Mouse (Mus musculus) midbrain, embryonic 11.5 days (tissue): Measurements from ENCODE around the gene Ptpn23. TPM values are rescaled to one million over a fixed set of nuclear protein-coding genes. Genes with fewer than 3 reads are reported as not detected.
A peak's percentile ranks its signal among the peaks of the same experiment; 100 is the strongest.

Experiments
- ATAC-seq: fragments of 200-750 bp; cut with Nextera tagmentation; 2 replicates; pipeline ENCODE4 v1.8.0; 2017; ENCODE audit warnings: moderate TSS enrichment, moderate library complexity; ENCODE audit not compliant: low FRiP score
- DNase-seq: peaks from one replicate; pipeline ENCODE4 v3.0.0; 2015; ENCODE audit warnings: low spot score; ENCODE audit errors: missing footprints
- H3K27ac ChIP-seq: fragments of 300-500 bp; sonication (generic); 2 replicates; pipeline ENCODE4 v1.5.1; 2014; ENCODE audit warnings: low read depth, low read length
- H3K27me3 ChIP-seq: fragments of 300-500 bp; sonication (generic); 2 replicates; pipeline ENCODE4 v1.6.1; 2014; ENCODE audit warnings: mild to moderate bottlenecking, low read length, moderate library complexity, mixed read lengths; ENCODE audit not compliant: control insufficient read depth, insufficient read depth
- H3K36me3 ChIP-seq: fragments of 300-500 bp; sonication (generic); 2 replicates; pipeline ENCODE4 v1.6.1; 2014; ENCODE audit warnings: mild to moderate bottlenecking, low read length, moderate library complexity, mixed read lengths; ENCODE audit not compliant: control insufficient read depth, insufficient read depth
- H3K4me1 ChIP-seq: fragments of 300-500 bp; sonication (generic); 2 replicates; pipeline ENCODE4 v1.6.1; 2014; ENCODE audit warnings: low read length; ENCODE audit not compliant: control insufficient read depth, insufficient read depth
- H3K4me2 ChIP-seq: fragments of 300-500 bp; sonication (generic); 2 replicates; pipeline ENCODE4 v1.6.1; 2014; ENCODE audit warnings: mild to moderate bottlenecking, moderate library complexity
- H3K4me3 ChIP-seq: fragments of 300-500 bp; sonication (generic); 2 replicates; pipeline ENCODE4 v1.5.1; 2014; ENCODE audit warnings: low read depth, low read length
- H3K9ac ChIP-seq: fragments of 300-500 bp; sonication (generic); 2 replicates; pipeline ENCODE4 v1.6.1; 2014; ENCODE audit warnings: low read length
- H3K9me3 ChIP-seq: fragments of 300-500 bp; sonication (generic); 2 replicates; pipeline ENCODE4 v1.6.1; 2016; ENCODE audit warnings: low read length; ENCODE audit not compliant: control insufficient read depth
- WGBS: fragments of 180-500 bp; shearing (Covaris S2); extraction: QIAGEN DNeasy Blood & Tissue Kit; methylation state at CpG from one replicate; pipeline ENCODE4 v1.1.7; 2014; 5-methylcytosine and 5-hydroxymethylcytosine counted together
- polyA plus RNA-seq: library from polyadenylated mRNA; unstranded; fragments of >200 nt; fragmentation: Nextera tagmentation; extraction: Ambion mirVana; gene quantifications from 2 replicates; pipeline ENCODE4 v1.2.1, GENCODE M21; 2014

The Ptpn23 gene
- 12.9 and 13.8 TPM in 2 replicates for polyA plus RNA-seq

DNA sequence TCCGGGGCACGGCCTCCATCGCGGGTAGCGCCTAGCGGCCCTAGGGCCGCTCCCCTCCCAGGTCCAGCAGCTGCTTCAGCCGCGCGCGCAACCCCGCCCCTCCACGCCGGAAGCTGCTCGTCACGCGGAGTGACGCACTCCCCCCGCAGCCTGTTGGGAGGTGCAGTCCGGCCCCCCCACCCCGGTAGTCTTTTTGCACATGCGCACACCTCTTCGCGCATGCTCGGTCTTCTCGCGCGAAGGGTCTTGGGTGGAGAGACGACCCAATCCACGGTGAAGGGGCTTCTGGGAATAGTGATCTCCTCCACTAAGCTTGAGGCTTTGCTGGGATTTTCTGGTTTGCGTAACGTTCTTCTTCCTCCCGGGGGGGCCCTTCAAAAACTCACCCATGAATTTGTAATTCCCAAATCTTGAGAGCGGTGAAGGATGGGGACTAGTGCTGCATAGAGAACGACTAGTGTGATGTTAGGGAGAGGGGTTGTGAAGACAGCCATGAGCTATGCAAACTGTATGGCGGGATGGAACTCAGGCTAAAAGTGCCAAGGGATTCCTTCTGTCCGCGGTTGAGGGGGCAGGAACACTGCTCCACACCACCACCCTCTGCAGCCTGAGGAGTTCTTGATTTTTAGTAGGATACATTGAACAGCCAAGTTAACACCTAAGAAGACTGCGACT, at the start of gene Ptpn23:
Ptpn23 (minus strand) TSS at position 115 of the 675 bp plus-strand sequence.
- Histone ChIP-seq H3K9ac (peak within 1 kb of the TSS; percentile 88), H3K27me3 (no peaks in the 10 kb centered on the region), H3K36me3 (no peaks in the 10 kb centered on the region), H3K4me3 (peak within 1 kb of the TSS; percentile 94), H3K9me3 (no peaks in the 10 kb centered on the region), H3K4me2 (peak within 1 kb of the TSS; percentile 85), H3K27ac (peak within 1 kb of the TSS; percentile 59; the same call in 1 of the 2 replicates), H3K4me1 (peaks cover 12% of the 10 kb centered on the region)
- ATAC-seq, result peak; percentile 95
- peak; percentile 99 for DNase-seq
- WGBS, result under 1% methylated on average over 39 of the region's 39 CpGs

DNA sequence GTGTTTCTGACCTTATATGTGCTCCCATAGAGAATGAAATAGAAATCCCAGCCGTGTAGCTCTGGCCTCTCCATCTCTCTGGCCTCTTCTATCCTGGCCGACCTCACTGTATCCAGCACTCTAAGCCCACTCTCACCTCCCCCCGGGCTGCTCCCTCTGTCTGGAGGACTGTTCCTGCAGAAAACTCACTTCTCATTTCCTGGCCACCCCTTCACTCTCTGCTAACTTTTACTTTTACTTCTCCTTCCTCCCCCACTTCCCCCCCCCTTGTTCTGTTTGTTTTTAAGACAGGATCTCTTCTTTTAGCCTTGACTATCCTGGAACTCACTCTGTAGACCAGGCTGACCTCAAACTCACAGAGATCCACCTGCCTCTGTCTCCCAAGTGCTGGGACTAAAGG, 44.5 kb upstream of the Ptpn23 start:
- Histone ChIP-seq H3K27me3 (no peaks in the 10 kb centered on the region), H3K4me1 (no peaks in the 10 kb centered on the region), H3K4me2 (no peak overlapping the region), H3K4me3 (no peak overlapping the region), H3K27ac (no peak overlapping the region), H3K9ac (no peak overlapping the region), H3K9me3 (no peaks in the 10 kb centered on the region), H3K36me3 (no peaks in the 10 kb centered on the region)
- WGBS, result 85% methylated on average over 3 of the region's 3 CpGs
- ATAC-seq (no peak), DNase-seq (no peak)

DNA sequence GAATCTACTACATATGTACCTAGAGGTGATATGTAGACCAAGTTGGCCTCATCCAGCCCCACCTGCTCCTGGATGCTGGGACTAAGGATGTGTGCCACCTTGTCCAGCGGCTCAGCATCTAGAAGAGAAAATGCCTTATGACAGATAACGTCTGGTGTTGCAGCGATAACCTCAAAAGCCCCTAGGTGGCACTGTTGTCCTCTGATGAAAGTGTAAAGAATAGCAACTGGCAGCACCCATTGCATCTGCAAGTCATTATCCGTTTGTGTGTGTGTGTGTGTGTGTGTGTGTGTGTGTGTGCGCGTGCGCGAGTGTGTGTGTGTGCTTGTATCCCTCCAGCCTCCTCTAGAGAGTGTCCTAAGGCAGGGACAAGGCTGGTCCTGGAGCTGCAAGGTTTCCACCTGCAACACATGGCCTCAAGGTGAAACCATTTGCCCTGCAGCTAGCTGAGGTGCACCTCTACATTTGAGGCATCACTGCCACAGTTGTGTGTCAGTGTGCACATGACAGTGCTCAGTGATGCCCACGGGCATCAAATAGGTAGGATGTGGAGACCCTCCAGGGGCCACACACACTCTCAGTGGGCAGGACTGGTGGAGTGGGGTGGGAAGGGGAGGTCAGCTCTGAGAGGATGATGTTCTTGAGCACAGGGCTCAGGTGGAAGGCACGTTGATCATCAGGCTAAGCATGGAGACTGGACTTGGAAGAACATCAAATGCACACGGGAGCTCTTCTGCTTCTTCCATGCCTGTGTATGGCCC, 41.0 kb upstream of the Ptpn23 start:
- Histone ChIP-seq H3K4me3 (no peak overlapping the region), H3K4me2 (no peak overlapping the region), H3K4me1 (no peaks in the 10 kb centered on the region), H3K27me3 (no peaks in the 10 kb centered on the region), H3K9me3 (no peaks in the 10 kb centered on the region), H3K36me3 (no peaks in the 10 kb centered on the region), H3K27ac (no peak overlapping the region), H3K9ac (no peak overlapping the region)
- ATAC-seq (peak; percentile 73), DNase-seq (peak; percentile 98)
- WGBS, result 34% methylated on average over 11 of the region's 11 CpGs

DNA sequence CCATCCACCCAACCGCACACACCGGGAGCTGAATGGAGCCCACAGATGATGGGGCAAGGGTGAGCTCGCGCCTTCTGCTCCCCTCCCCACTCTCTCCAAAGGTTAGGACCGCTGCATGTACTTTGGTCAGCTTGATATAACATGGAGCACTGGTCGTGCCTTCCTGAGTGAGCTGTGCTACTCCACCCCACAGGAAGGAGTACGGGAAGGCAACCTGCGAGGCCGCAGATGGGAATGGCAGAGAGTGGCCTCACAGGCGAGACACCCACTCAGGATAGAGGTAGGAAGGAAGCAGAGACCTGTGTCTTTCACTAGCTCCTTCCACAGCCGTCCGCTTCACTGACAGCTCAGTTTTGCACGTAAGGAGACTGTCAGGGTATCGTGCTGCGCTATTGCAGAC, 40.3 kb upstream of the Ptpn23 start:
- no peak overlapping the region for H3K27ac ChIP-seq
- H3K4me2 ChIP-seq, result no peak overlapping the region
- no peak overlapping the region for H3K9ac ChIP-seq
- no peak for DNase-seq
- H3K27me3 ChIP-seq, result no peaks in the 10 kb centered on the region
- H3K4me3 ChIP-seq, result no peak overlapping the region
- H3K36me3 ChIP-seq, result no peaks in the 10 kb centered on the region
- ATAC-seq, result peak; percentile 14; the same call in 1 of the 2 replicates
- H3K4me1 ChIP-seq, result no peaks in the 10 kb centered on the region
- WGBS, result 80% methylated on average over 15 of the region's 15 CpGs
- no peaks in the 10 kb centered on the region for H3K9me3 ChIP-seq

DNA sequence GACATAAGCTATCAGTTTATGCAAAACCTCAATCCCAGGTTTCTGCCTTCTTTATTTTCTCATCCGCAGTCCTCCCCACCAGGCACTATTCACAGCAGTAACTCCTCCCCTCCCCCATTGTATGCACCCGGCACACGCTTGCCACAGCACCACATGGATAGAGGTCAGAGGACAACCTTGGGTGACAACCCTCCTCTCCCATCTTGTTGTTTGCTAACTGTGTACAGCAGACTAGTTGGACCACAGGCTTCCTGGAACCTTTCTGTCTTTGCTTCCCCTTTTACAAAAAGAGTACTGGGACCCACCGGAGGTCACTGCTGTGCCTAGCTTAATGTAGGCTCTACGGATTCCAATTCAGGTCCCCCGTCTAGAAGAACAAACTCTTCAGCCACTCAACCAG, 32.5 kb upstream of the Ptpn23 start:
- no peaks in the 10 kb centered on the region for H3K27me3 ChIP-seq
- WGBS, result 91% methylated on average over 6 of the region's 6 CpGs
- H3K36me3 ChIP-seq, result no peaks in the 10 kb centered on the region; the same call in 1 of the 2 replicates
- H3K4me3 ChIP-seq, result no peak overlapping the region
- H3K4me2 ChIP-seq, result no peak overlapping the region
- no peaks in the 10 kb centered on the region for H3K9me3 ChIP-seq
- ATAC-seq, result no peak
- H3K27ac ChIP-seq, result no peak overlapping the region
- no peak overlapping the region for H3K9ac ChIP-seq
- DNase-seq, result peak; percentile 72
- H3K4me1 ChIP-seq, result no peaks in the 10 kb centered on the region

DNA sequence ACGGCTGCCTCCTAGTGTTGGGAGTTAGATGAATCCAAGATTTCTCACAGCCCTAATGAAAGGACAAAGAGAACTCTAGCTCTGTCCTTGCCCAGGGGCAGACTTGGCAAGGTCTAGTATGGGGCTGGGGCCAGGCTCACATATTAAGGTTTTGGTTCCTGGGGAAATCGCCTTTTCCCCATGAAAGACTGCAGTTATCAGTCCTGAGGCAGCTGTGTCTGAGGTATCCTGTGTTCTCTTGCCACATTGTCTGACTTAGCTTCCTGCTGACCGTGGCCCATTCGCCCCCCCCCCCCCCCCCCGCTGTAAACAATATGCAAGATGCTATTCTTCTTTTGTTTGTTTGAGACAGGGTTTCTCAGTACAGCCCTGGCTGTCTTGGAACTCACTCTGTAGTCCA, 32.0 kb upstream of the Ptpn23 start:
- H3K4me2 ChIP-seq, result no peak overlapping the region
- WGBS, result 63% methylated on average over 5 of the region's 5 CpGs
- H3K36me3 ChIP-seq, result no peaks in the 10 kb centered on the region; the same call in 1 of the 2 replicates
- H3K4me3 ChIP-seq, result no peak overlapping the region
- H3K4me1 ChIP-seq, result no peaks in the 10 kb centered on the region
- no peaks in the 10 kb centered on the region for H3K9me3 ChIP-seq
- no peaks in the 10 kb centered on the region for H3K27me3 ChIP-seq
- ATAC-seq, result no peak
- no peak overlapping the region for H3K27ac ChIP-seq
- no peak overlapping the region for H3K9ac ChIP-seq
- no peak for DNase-seq

DNA sequence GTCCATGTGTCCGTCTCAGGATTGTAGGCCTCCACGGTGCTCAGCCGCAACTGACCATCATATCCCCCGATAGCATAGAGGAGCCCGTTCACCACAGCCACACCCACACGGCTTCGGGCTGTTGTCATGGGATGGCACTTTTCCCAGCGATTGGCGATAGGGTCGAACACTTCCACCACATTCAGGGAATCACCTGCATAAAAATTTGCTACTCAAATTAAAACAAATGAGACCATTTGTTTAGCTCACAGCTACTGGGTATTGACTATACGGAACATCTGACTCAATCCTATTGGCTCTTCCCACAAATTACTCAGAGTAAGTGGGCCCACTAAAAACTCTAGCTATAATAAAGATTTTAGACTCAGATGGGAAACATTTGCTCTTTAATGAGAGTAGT, 28.0 kb upstream of the Ptpn23 start:
- Histone ChIP-seq H3K36me3 (no peaks in the 10 kb centered on the region; the same call in 1 of the 2 replicates), H3K9me3 (no peaks in the 10 kb centered on the region), H3K9ac (no peak overlapping the region), H3K4me1 (no peaks in the 10 kb centered on the region), H3K27me3 (no peaks in the 10 kb centered on the region), H3K4me3 (no peak overlapping the region), H3K27ac (no peak overlapping the region), H3K4me2 (no peak overlapping the region)
- DNase-seq (peak; percentile 6), ATAC-seq (no peak)
- WGBS, result 97% methylated on average over 11 of the region's 11 CpGs

DNA sequence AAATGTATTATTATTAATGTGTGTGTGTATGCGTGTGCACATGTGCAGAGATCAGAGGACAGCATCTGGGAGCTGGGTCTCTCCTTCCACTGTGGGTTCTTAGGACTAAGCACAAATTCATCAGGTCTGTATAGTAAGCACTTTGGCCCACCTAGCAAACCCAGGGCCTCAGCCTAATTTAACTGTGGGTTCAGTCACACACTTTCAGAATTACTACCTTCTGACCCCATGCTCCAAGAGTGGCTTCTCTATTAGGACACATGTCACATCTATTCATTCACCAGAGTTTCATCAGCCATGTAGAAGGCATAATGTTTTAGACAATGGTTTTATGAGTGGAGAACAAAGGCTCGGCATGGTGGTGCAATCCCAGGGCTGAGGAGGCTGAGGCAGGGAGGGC, 25.0 kb upstream of the Ptpn23 start:
- no peak overlapping the region for H3K9ac ChIP-seq
- no peak overlapping the region for H3K4me3 ChIP-seq
- H3K27ac ChIP-seq, result no peak overlapping the region
- WGBS, result 91% methylated on average over 2 of the region's 2 CpGs
- no peaks in the 10 kb centered on the region for H3K27me3 ChIP-seq
- H3K4me1 ChIP-seq, result no peaks in the 10 kb centered on the region
- H3K4me2 ChIP-seq, result no peak overlapping the region
- no peaks in the 10 kb centered on the region; the same call in 1 of the 2 replicates for H3K36me3 ChIP-seq
- no peaks in the 10 kb centered on the region for H3K9me3 ChIP-seq
- ATAC-seq (no peak), DNase-seq (peak; percentile 69)

DNA sequence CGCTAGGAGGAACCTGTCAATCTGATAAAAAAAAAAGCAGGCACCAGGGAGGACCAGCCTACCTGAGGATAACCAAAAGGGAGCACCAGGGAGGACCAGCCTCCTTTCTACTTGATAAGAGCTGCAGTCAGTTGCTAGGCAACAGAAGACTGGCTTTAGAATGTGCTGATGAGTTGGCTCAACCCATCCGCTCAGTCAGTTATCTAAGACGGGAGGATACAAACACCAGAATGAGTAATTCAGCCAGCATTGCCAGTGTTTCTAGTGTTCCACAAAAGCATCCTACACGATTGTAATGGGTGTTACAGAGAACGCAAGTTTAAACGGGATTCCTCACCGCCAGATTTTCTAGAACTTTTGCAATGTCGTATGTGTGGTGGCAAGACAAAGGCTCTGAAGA, 23.2 kb upstream of the Ptpn23 start:
- 78% methylated on average over 8 of the region's 8 CpGs for WGBS
- H3K9me3 ChIP-seq, result no peaks in the 10 kb centered on the region
- H3K36me3 ChIP-seq, result peaks cover 2% of the 10 kb centered on the region; the same call in 1 of the 2 replicates
- H3K4me1 ChIP-seq, result no peaks in the 10 kb centered on the region
- DNase-seq (peak; percentile 83), ATAC-seq (no peak)
- no peak overlapping the region for H3K9ac ChIP-seq
- no peak overlapping the region for H3K27ac ChIP-seq
- no peak overlapping the region for H3K4me2 ChIP-seq
- no peak overlapping the region for H3K4me3 ChIP-seq
- H3K27me3 ChIP-seq, result no peaks in the 10 kb centered on the region
